Mouse (Mus musculus) liver, embryonic 16.5 days (tissue): Measurements from ENCODE around the gene Atg10. TPM values are rescaled to one million over a fixed set of nuclear protein-coding genes. Genes with fewer than 3 reads are reported as not detected.
"Not testable (repeated sequence)": the region's sequence is repeated elsewhere in the genome, so short reads cannot be mapped to it uniquely, and the experiment has no call there.

ENCODE experiments used
- ATAC-seq: fragments of 200-750 bp; cut with Nextera tagmentation; 2 replicates; pipeline ENCODE4 v1.8.0; 2017; ENCODE audit warnings: low read depth, mild to moderate bottlenecking, moderate number of reproducible peaks, moderate library complexity
- H3K27ac ChIP-seq: fragments of 300-500 bp; sonication (generic); 2 replicates; pipeline ENCODE4 v1.5.1; 2014; ENCODE audit warnings: mild to moderate bottlenecking, low read length
- H3K27me3 ChIP-seq: fragments of 300-500 bp; sonication (generic); 2 replicates; pipeline ENCODE4 v1.6.1; 2014; ENCODE audit warnings: low read depth, low read length, mixed read lengths; ENCODE audit not compliant: control insufficient read depth, insufficient read depth
- H3K36me3 ChIP-seq: fragments of 300-500 bp; sonication (generic); 2 replicates; pipeline ENCODE4 v1.6.1; 2014; ENCODE audit warnings: mild to moderate bottlenecking; ENCODE audit not compliant: control insufficient read depth, insufficient read depth
- H3K4me1 ChIP-seq: fragments of 300-500 bp; sonication (generic); 2 replicates; pipeline ENCODE4 v1.6.1; 2014; ENCODE audit warnings: low read depth, low read length, mixed read lengths; ENCODE audit not compliant: control insufficient read depth
- H3K4me2 ChIP-seq: fragments of 300-500 bp; sonication (generic); 2 replicates; pipeline ENCODE4 v1.6.1; 2014; ENCODE audit warnings: low read depth, low read length, mixed read lengths
- H3K4me3 ChIP-seq: fragments of 300-500 bp; sonication (generic); 2 replicates; pipeline ENCODE4 v1.5.1; 2014; ENCODE audit warnings: low read depth, mild to moderate bottlenecking, low read length
- H3K9ac ChIP-seq: fragments of 300-500 bp; sonication (generic); 2 replicates; pipeline ENCODE4 v1.6.1; 2014; ENCODE audit warnings: low read depth, low read length
- H3K9me3 ChIP-seq: fragments of 300-500 bp; sonication (generic); replicated peaks from 2 replicates; pipeline ENCODE4 v1.6.1; 2016; ENCODE audit warnings: low read length; ENCODE audit not compliant: control insufficient read depth
- WGBS: fragments of 180-500 bp; shearing (Covaris S2); extraction: QIAGEN DNeasy Blood & Tissue Kit; methylation state at CpG from one replicate; pipeline ENCODE4 v1.1.7; 2014; ENCODE audit not compliant: insufficient replicate concordance; 5-methylcytosine and 5-hydroxymethylcytosine counted together
- polyA plus RNA-seq: library from polyadenylated mRNA; unstranded; fragments of >200 nt; fragmentation: Nextera tagmentation; extraction: Ambion mirVana; gene quantifications from 2 replicates; pipeline ENCODE4 v1.2.1, GENCODE M21; 2015

Gene Atg10
- polyA plus RNA-seq, 1 experiment from 2014 or later = 2.7 TPM

DNA sequence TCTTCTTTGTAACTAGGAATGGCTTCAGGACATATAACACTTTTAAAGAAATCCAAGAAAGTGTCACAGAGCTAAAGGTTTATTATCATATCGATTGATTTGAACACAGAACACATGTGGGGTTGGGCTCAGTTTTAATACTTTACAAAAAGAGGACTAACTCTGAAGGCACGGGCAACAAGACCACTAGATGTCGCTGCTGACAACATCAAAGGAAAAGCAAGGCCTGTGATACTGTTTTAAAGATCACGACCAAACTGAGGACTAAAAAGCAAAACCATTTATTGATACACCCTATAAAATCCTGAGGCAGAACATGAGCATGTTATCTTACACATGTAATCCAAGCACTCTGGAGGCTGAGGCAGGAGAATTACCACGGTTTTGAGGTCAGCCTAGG, 293.9 kb downstream of the Atg10 start:
- Histone ChIP-seq H3K4me2 (no peak overlapping the region), H3K9me3 (no peaks in the 10 kb centered on the region), H3K9ac (no peak overlapping the region), H3K36me3 (peaks cover 17% of the 10 kb centered on the region), H3K4me3 (no peak overlapping the region), H3K4me1 (peaks cover 6% of the 10 kb centered on the region; the same call in 1 of the 2 replicates), H3K27ac (no peak overlapping the region), H3K27me3 (no peaks in the 10 kb centered on the region)
- WGBS = 15% methylated on average over 5 of the region's 5 CpGs
- 0 out of 2 replicates have a peak, but pooled peaks have one; percentile 28 for ATAC-seq

- H3K9me3 ChIP-seq, ATAC-seq, H3K9ac ChIP-seq, H3K4me2 ChIP-seq, H3K27ac ChIP-seq, H3K27me3 ChIP-seq, H3K4me3 ChIP-seq: not testable (repeated sequence)
- H3K4me1 ChIP-seq = peaks cover 11% of the 10 kb centered on the region
- 79% methylated on average over 9 of the region's 10 CpGs for WGBS
- H3K36me3 ChIP-seq = peaks cover 19% of the 10 kb centered on the region
These were observed 295.5 kb downstream of the Atg10 start for GRCm38 (mm10) chr13:90928266-90928665.

GRCm38 (mm10) chr13:90926938-90927633, 296.7 kb downstream of the Atg10 start:
- Histone ChIP-seq H3K4me3 (no peak overlapping the region), H3K9ac (no peak overlapping the region), H3K4me2 (no peak overlapping the region), H3K9me3 (no peaks in the 10 kb centered on the region), H3K36me3 (peaks cover 19% of the 10 kb centered on the region), H3K4me1 (peaks cover 12% of the 10 kb centered on the region), H3K27me3 (no peaks in the 10 kb centered on the region), H3K27ac (peak overlapping the region; percentile 26; the same call in 1 of the 2 replicates)
- WGBS = 32% methylated on average over 5 of the region's 5 CpGs
- no peak for ATAC-seq

DNA sequence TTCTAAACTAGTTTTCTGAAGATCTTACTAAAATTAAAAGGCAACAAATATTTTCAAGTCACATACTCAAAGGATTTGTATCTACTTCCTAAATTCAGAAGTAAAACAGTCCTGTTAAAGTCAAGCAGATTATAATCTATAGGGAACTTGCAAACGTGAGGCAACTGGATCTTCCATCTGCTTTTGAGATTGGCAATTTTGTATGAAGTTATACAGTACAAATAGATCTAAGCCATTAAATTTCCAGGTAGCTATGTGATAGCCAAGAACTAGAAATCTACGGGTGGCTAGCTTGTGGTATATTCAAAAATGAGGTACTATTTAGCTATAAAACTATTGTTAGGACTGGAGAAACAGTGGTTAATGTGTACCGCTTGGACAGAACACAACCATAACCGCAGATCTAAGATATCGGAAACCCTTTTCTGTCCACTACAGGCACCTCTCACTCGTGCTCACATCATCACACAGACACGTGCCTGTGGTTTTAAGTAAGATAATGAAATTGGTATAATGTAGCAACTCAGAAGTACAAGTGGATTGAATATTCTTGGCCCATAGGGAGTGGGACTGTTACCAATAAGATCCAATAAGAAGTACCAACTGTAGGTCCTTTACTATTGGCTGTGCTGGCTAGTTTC, 297.5 kb downstream of the Atg10 start:
- no peak overlapping the region for H3K27ac ChIP-seq

DNA sequence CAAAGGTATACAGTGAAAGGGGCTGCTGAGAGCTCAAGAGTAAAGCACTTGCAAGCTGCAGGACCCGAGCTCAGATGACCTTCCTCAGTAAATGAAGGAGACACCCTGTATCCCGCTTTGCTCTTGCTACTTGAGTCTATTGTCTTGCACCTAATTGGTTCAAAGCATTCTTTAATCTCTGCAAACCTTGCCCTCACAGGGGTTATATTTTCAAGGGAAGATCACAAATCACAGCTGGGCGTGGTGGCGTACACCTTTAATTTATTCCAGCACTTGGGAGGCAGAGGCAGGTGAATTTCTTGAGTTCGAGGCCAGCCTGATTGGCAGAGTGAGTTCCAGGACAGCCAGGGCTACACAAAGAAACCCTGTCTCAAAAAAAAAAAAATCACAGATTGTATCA, 298.6 kb downstream of the Atg10 start:
- Histone ChIP-seq H3K4me2 (no peak overlapping the region), H3K4me3 (no peak overlapping the region), H3K9ac (no peak overlapping the region), H3K36me3 (peaks cover 19% of the 10 kb centered on the region), H3K27me3 (no peaks in the 10 kb centered on the region), H3K27ac (no peak overlapping the region), H3K9me3 (no peaks in the 10 kb centered on the region), H3K4me1 (peaks cover 14% of the 10 kb centered on the region)
- 74% methylated on average over 5 of the region's 5 CpGs for WGBS
- ATAC-seq = no peak

More for the DNA sequence above, 297.5 kb downstream of the Atg10 start:
- Histone ChIP-seq H3K4me2 (no peak overlapping the region), H3K4me1 (peaks cover 14% of the 10 kb centered on the region), H3K36me3 (peaks cover 19% of the 10 kb centered on the region), H3K27me3 (no peaks in the 10 kb centered on the region), H3K9me3 (no peaks in the 10 kb centered on the region), H3K9ac (no peak overlapping the region), H3K4me3 (no peak overlapping the region)
- ATAC-seq = no peak
- WGBS = 40% methylated on average over 7 of the region's 7 CpGs

DNA sequence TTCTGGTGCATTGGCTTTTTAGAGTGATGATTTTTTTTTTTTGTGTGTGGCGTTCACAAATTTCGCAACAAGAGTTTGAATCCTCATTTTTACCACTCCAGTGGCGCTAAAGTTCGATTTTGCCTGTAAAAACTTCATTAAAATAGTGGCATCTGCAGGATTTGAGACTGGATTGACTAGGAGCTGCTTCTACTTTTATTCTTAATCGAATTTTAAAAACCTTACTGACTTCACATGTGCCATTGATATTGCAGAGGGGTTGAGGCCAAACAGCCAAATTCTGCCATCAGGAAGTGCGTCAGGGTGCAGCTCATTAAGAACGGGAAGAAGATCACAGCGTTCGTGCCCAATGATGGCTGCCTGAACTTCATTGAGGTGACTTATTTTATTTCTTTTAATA, 299.7 kb downstream of the Atg10 start:
- no peak for ATAC-seq
- H3K4me3 ChIP-seq = peak overlapping the region; percentile 97
- no peaks in the 10 kb centered on the region for H3K9me3 ChIP-seq
- H3K36me3 ChIP-seq = peaks cover 19% of the 10 kb centered on the region
- WGBS = 16% methylated on average over 9 of the region's 9 CpGs
- H3K9ac ChIP-seq = peak overlapping the region; percentile 95
- no peaks in the 10 kb centered on the region for H3K27me3 ChIP-seq
- H3K27ac ChIP-seq = peak overlapping the region; percentile 85
- H3K4me1 ChIP-seq = peaks cover 14% of the 10 kb centered on the region
- peak overlapping the region; percentile 75 for H3K4me2 ChIP-seq

DNA sequence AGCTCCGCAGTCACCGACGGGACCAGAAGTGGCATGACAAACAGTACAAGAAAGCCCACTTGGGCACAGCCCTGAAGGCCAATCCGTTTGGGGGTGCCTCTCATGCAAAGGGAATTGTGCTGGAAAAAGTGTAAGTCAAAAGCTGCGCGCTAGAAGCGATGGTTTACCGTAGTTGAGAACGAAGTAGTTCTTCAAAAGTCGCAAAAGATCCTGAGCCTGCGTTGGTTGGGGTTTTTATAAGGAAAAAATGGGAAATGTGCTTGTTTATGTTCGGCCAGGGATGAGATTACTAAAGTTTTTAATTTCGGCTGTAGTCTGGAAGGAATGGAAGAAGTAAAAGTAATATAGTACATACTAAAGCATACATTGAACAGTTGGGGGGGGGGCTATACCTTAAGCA, 300.2 kb downstream of the Atg10 start:
- Histone ChIP-seq H3K36me3 (peaks cover 19% of the 10 kb centered on the region), H3K9ac (peak overlapping the region; percentile 95), H3K4me2 (peak overlapping the region; percentile 75), H3K27ac (peak overlapping the region; percentile 85), H3K4me1 (peaks cover 14% of the 10 kb centered on the region), H3K4me3 (peak overlapping the region; percentile 97)
- ATAC-seq, H3K9me3 ChIP-seq, H3K27me3 ChIP-seq: not testable (repeated sequence)
- whole genome bisulfite sequencing = under 1% methylated on average over 13 of the region's 13 CpGs

GRCm38 (mm10) chr13:90922751-90923612, 300.8 kb downstream of the Atg10 start, which contains the start of gene Rps23:
Gene Rps23, plus strand, starts transcription at chr13:90922958.
- WGBS = under 1% methylated on average over 57 of the region's 57 CpGs
- H3K9ac ChIP-seq = peak within 1 kb of the TSS; percentile 95
- H3K27me3 ChIP-seq = no peaks in the 10 kb centered on the region
- H3K4me2 ChIP-seq = peak within 1 kb of the TSS; percentile 75
- peak within 1 kb of the TSS; percentile 85 for H3K27ac ChIP-seq
- no peaks in the 10 kb centered on the region for H3K9me3 ChIP-seq
- ATAC-seq = peak; percentile 97
- peaks cover 14% of the 10 kb centered on the region for H3K4me1 ChIP-seq
- peaks cover 19% of the 10 kb centered on the region for H3K36me3 ChIP-seq
- H3K4me3 ChIP-seq = peak within 1 kb of the TSS; percentile 97
